Mouse (Mus musculus) liver, embryonic 16.5 days (tissue): Measurements from ENCODE around the gene Gm20708. TPM values are rescaled to one million over a fixed set of nuclear protein-coding genes. Genes with fewer than 3 reads are reported as not detected.

Experiments used
- ATAC-seq: fragments of 200-750 bp; cut with Nextera tagmentation; 2 replicates; pipeline ENCODE4 v1.8.0; 2017; ENCODE audit warnings: low read depth, mild to moderate bottlenecking, moderate number of reproducible peaks, moderate library complexity
- H3K27ac ChIP-seq: fragments of 300-500 bp; sonication (generic); 2 replicates; pipeline ENCODE4 v1.5.1; 2014; ENCODE audit warnings: mild to moderate bottlenecking, low read length
- H3K27me3 ChIP-seq: fragments of 300-500 bp; sonication (generic); 2 replicates; pipeline ENCODE4 v1.6.1; 2014; ENCODE audit warnings: low read depth, low read length, mixed read lengths; ENCODE audit not compliant: control insufficient read depth, insufficient read depth
- H3K36me3 ChIP-seq: fragments of 300-500 bp; sonication (generic); 2 replicates; pipeline ENCODE4 v1.6.1; 2014; ENCODE audit warnings: mild to moderate bottlenecking; ENCODE audit not compliant: control insufficient read depth, insufficient read depth
- H3K4me1 ChIP-seq: fragments of 300-500 bp; sonication (generic); 2 replicates; pipeline ENCODE4 v1.6.1; 2014; ENCODE audit warnings: low read depth, low read length, mixed read lengths; ENCODE audit not compliant: control insufficient read depth
- H3K4me2 ChIP-seq: fragments of 300-500 bp; sonication (generic); 2 replicates; pipeline ENCODE4 v1.6.1; 2014; ENCODE audit warnings: low read depth, low read length, mixed read lengths
- H3K4me3 ChIP-seq: fragments of 300-500 bp; sonication (generic); 2 replicates; pipeline ENCODE4 v1.5.1; 2014; ENCODE audit warnings: low read depth, mild to moderate bottlenecking, low read length
- H3K9ac ChIP-seq: fragments of 300-500 bp; sonication (generic); 2 replicates; pipeline ENCODE4 v1.6.1; 2014; ENCODE audit warnings: low read depth, low read length
- H3K9me3 ChIP-seq: fragments of 300-500 bp; sonication (generic); replicated peaks from 2 replicates; pipeline ENCODE4 v1.6.1; 2016; ENCODE audit warnings: low read length; ENCODE audit not compliant: control insufficient read depth
- WGBS: fragments of 180-500 bp; shearing (Covaris S2); extraction: QIAGEN DNeasy Blood & Tissue Kit; methylation state at CpG from one replicate; pipeline ENCODE4 v1.1.7; 2014; ENCODE audit not compliant: insufficient replicate concordance; 5-methylcytosine and 5-hydroxymethylcytosine counted together
- polyA plus RNA-seq: library from polyadenylated mRNA; unstranded; fragments of >200 nt; fragmentation: Nextera tagmentation; extraction: Ambion mirVana; gene quantifications from 2 replicates; pipeline ENCODE4 v1.2.1, GENCODE M21; 2015

The Gm20708 gene
- polyA plus RNA-seq, 1 experiment from 2014 or later: 0.38 TPM

DNA sequence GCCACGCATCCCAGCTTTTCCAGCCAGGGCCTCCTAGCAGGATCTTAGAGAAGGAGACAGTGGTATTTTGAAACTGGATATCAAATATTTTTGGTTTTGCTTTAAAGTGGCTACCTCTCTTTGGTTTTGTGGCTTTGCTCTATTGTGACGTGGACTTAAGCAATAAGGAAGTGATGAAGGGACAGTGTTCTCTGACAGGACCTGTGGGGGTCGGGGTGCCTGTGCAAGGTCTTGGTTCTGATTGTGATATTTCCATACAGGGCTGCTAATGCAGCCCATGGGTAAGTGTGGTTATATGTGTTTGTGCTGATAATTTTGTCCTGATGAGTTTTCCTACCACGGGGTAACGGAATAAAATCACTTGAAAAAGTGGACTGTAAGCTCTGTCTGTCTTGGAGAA lies 45.9 kb downstream of the Gm20708 start:
- H3K9ac ChIP-seq: no peak overlapping the region
- ATAC-seq: no peak
- H3K27me3 ChIP-seq: peaks cover 12% of the 10 kb centered on the region
- no peak overlapping the region for H3K4me2 ChIP-seq
- no peaks in the 10 kb centered on the region; the same call in 1 of the 2 replicates for H3K9me3 ChIP-seq
- no peak overlapping the region for H3K27ac ChIP-seq
- H3K4me1 ChIP-seq: peaks cover 12% of the 10 kb centered on the region
- H3K36me3 ChIP-seq: peaks cover 68% of the 10 kb centered on the region
- 86% methylated on average over 5 of the region's 5 CpGs for WGBS
- H3K4me3 ChIP-seq: no peak overlapping the region

DNA sequence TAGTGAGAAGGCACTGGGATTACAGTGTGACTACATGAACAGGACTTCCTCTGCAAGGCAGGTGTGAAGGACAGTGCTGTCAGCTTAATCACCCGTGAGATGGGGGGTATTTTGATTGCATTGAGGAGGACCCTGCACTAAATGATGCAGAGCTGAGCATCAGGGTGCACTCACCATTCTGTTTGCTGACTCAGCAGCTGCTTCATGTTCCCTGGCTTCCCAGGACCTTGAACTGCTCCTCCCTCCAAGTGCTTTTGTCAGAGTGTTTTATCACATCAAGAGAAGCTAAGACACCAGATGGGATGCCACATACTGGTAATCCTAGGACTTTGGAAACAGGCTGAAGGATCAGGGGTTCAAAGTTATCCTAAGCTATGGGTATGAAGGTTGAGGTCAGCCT lies 46.5 kb downstream of the Gm20708 start:
- no peak overlapping the region for H3K9ac ChIP-seq
- 78% methylated on average over 1 of the region's 1 CpGs for WGBS
- H3K4me1 ChIP-seq: peaks cover 8% of the 10 kb centered on the region
- H3K4me2 ChIP-seq: no peak overlapping the region
- no peak overlapping the region for H3K27ac ChIP-seq
- H3K36me3 ChIP-seq: peaks cover 66% of the 10 kb centered on the region
- no peaks in the 10 kb centered on the region; the same call in 1 of the 2 replicates for H3K9me3 ChIP-seq
- no peak overlapping the region for H3K4me3 ChIP-seq
- no peak for ATAC-seq
- H3K27me3 ChIP-seq: peaks cover 18% of the 10 kb centered on the region

DNA sequence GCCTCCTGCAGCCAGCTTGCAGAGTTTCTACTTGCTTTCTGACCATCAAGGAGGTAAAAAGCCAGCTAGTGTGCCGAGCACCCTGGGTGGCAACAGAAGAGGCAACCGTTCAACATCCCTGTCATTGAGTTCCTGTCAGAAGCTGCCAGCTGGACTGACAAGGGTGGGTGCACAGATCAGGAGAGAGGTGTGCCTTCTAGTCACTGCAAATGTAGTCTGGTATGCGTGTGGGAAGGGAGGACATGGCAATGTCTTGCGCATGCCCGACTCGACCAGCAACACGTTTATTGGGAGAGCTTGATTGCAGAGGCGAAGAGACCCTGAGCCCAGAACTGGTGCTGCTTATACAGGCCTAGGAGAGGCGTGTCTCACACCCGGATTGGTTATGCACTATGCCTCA lies 48.0 kb downstream of the Gm20708 start:
- ATAC-seq: no peak
- H3K4me1 ChIP-seq: no peaks in the 10 kb centered on the region
- H3K27me3 ChIP-seq: peaks cover 30% of the 10 kb centered on the region
- WGBS: 91% methylated on average over 10 of the region's 10 CpGs
- H3K9ac ChIP-seq: no peak overlapping the region
- H3K4me3 ChIP-seq: no peak overlapping the region
- H3K27ac ChIP-seq: no peak overlapping the region
- peaks cover 55% of the 10 kb centered on the region for H3K36me3 ChIP-seq
- no peak overlapping the region for H3K4me2 ChIP-seq
- no peaks in the 10 kb centered on the region; the same call in 1 of the 2 replicates for H3K9me3 ChIP-seq

DNA sequence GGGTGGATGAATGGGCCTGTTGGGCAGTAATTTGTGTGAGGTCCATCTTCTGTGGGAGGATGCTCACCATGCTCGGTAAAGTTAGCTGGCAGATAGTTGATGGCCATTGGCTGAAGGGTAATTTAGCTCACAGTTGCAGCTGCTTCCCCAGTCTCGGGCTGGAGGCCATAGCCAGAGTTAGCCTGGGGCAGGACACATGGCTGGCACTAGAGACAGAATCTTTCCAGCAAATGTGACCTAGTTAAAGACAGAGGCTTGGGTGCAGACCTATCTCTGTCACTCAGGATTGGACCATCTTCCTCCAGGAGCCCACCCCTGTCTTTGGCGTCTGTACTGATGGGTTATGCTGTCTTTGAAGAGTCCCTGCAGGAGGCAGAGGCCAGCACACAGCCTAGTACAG lies 48.9 kb downstream of the Gm20708 start:
- no peaks in the 10 kb centered on the region; the same call in 1 of the 2 replicates for H3K9me3 ChIP-seq
- H3K4me1 ChIP-seq: no peaks in the 10 kb centered on the region
- H3K4me3 ChIP-seq: no peak overlapping the region
- no peak overlapping the region for H3K4me2 ChIP-seq
- peaks cover 46% of the 10 kb centered on the region for H3K36me3 ChIP-seq
- no peak overlapping the region for H3K27ac ChIP-seq
- 61% methylated on average over 3 of the region's 3 CpGs for WGBS
- H3K9ac ChIP-seq: no peak overlapping the region
- peaks cover 33% of the 10 kb centered on the region for H3K27me3 ChIP-seq
- 0 out of 2 replicates have a peak, but pooled peaks have one; percentile 5 for ATAC-seq

DNA sequence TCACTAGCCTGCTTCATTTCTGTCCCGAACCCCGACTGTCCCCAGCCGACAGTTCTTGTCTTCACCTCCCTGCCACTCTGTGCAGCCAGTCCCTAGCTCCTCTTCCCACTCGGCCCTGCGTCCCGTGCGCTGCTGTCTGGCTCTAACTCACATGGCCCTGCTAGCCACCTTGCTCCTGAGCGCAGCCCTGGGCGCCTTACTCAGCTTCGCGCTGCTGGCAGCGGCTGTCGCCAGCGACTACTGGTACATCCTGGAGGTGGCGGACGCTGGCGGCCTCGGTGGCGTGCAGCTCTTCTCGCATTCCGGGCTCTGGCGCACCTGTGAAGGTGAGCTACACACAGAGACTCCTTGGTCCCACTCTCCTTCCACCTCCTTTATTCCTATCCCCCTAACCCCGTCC lies 51.1 kb downstream of the Gm20708 start, which contains the start of gene Tmem235:
Tmem235 (plus strand) TSS at position 152 of the 400 bp plus-strand sequence.
- Histone ChIP-seq H3K4me1 (no peaks in the 10 kb centered on the region), H3K9ac (no peak within 1 kb of the TSS), H3K27ac (no peak within 1 kb of the TSS), H3K27me3 (peaks cover 33% of the 10 kb centered on the region), H3K9me3 (no peaks in the 10 kb centered on the region; the same call in 1 of the 2 replicates), H3K4me2 (no peak within 1 kb of the TSS), H3K36me3 (peaks cover 25% of the 10 kb centered on the region), H3K4me3 (no peak within 1 kb of the TSS)
- no peak for ATAC-seq
- WGBS: 5% methylated on average over 23 of the region's 23 CpGs

DNA sequence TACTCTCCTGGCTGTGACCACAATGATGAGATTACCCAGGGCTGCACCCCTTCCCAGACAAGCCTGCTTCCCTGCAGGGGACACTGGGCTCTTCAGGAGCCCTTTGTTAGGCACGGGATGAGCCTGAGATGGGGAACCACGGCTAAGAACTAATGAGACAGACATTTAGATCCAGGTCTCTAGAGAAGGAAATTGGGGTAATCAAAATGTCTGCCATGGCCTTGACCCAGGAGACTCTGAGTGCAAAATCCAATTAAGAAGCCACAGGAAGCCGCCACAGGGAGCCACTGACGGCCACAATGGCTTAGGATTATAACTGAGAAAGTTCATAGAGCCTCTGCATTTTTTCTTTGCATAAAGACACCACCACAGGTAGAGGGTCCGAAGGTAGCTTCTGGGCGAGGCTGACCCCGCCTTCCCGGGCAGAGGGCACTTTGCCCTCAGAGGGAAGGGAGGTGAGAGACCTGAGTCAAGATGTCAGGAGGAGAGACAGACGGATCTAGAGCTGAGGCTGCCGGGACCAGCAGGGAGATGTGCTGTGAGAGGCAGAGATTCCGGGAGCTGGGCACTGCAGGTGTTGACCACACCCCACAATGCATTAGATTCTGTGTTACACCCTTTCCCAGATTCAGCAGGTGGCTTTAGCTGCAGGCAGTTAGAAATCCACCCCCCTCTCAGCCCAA lies 53.8 kb downstream of the Gm20708 start:
- H3K4me2 ChIP-seq: no peak overlapping the region
- H3K27me3 ChIP-seq: peaks cover 33% of the 10 kb centered on the region
- no peak for ATAC-seq
- no peak overlapping the region for H3K9ac ChIP-seq
- H3K36me3 ChIP-seq: no peaks in the 10 kb centered on the region
- no peaks in the 10 kb centered on the region for H3K4me1 ChIP-seq
- no peak overlapping the region for H3K4me3 ChIP-seq
- WGBS: 32% methylated on average over 11 of the region's 11 CpGs
- no peaks in the 10 kb centered on the region for H3K9me3 ChIP-seq
- no peak overlapping the region for H3K27ac ChIP-seq

DNA sequence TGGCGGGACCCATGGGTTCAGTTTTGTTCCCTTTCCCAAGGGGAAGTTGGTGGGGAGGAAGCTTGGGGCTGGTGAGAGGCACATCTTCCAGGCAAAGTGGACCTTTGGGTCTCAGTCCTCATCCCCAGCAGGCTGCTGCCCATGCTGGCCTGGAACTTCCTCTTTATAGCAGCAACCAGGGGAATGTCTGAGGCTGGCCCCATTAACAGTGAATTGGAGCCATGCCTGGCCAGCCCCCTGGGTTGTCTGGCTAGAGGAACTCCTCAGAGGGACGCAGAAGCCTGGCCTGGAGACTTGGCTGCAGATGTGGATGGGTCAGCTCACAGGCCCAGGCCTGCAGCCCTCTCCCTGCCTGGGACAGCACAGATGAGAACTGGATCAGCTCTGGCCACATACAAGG lies 55.3 kb downstream of the Gm20708 start:
- Histone ChIP-seq H3K4me2 (no peak overlapping the region), H3K9me3 (no peaks in the 10 kb centered on the region), H3K4me3 (no peak overlapping the region), H3K27ac (no peak overlapping the region), H3K36me3 (no peaks in the 10 kb centered on the region), H3K27me3 (peaks cover 27% of the 10 kb centered on the region), H3K9ac (no peak overlapping the region), H3K4me1 (no peaks in the 10 kb centered on the region)
- 39% methylated on average over 2 of the region's 2 CpGs for WGBS
- no peak for ATAC-seq

DNA sequence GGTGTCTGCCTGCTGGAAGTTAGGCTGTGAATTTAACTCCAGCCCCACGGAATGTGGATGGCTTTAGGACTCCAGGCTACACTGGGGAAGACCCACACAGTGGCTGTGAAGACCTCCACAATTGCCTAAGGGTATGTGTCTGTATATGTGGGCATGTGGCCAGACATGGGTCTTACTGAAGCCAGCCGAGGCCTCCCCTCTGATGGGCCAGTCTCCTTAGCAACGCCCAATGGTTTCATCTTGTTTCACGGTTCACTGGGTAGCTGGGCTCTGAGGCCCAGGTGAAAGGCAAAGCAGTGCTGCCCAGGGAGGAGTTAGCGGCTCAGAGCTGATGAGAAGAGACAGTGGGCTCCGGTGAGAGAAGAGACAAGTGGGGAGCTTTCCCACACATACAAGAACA lies 56.5 kb downstream of the Gm20708 start:
- Histone ChIP-seq H3K9me3 (no peaks in the 10 kb centered on the region), H3K36me3 (no peaks in the 10 kb centered on the region), H3K9ac (no peak overlapping the region), H3K4me3 (no peak overlapping the region), H3K27ac (no peak overlapping the region), H3K27me3 (peaks cover 15% of the 10 kb centered on the region), H3K4me1 (no peaks in the 10 kb centered on the region; the same call in 1 of the 2 replicates), H3K4me2 (no peak overlapping the region)
- ATAC-seq: no peak
- 59% methylated on average over 6 of the region's 6 CpGs for WGBS

DNA sequence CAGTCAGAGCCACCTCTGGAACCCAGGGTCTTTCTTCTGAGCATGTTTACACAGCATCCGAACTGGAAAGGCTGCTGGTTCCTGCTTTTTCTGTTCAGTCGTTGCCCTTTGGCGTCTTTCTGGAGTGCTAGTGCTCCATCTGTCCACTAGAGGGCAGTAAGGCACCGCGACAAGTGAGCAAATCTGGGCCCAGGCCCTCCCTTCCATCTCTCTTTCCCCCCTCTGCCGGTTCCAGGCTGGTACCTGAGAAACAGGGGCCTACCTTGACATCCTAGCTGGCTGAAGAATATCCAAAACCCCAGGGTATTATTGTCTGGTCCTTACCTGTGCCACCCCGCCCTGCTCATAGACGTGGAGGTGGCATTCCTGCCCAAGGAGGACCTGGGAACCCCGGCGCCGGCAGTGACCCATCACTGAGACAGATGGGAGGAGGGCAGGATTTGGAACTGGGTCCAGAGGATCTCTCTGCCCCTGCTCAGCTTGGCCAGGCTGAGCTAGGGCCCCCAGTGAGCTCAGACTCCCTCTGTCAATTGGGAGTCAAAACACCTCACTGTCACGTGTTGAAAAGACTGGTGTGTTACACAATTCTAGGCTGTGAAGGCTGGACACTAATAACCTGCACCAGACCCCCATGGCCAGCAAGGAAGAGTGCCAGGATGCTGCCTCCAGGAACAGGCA lies 61.4 kb downstream of the Gm20708 start:
- H3K36me3 ChIP-seq: no peaks in the 10 kb centered on the region
- WGBS: 42% methylated on average over 12 of the region's 12 CpGs
- H3K9me3 ChIP-seq: no peaks in the 10 kb centered on the region
- no peak overlapping the region for H3K4me3 ChIP-seq
- H3K4me1 ChIP-seq: peaks cover 5% of the 10 kb centered on the region
- no peak overlapping the region for H3K27ac ChIP-seq
- ATAC-seq: no peak
- peaks cover 22% of the 10 kb centered on the region for H3K27me3 ChIP-seq
- no peak overlapping the region for H3K9ac ChIP-seq
- no peak overlapping the region for H3K4me2 ChIP-seq
